Mouse (Mus musculus) cerebellum, postnatal 14 days (tissue): ENCODE measurements around the gene Kcnd1.

ENCODE experiments used
- DNase-seq, 2 experiments: peaks; one replicate each; pipeline ENCODE4 v3.0.0; 2021; ENCODE audit warnings: mixed read lengths in 2 of 2

Kcnd1 gene

GRCm38 (mm10) chrX:7859191-7859753 is 37.2 kb downstream of the Kcnd1 start:
- no peak for DNase-seq

DNA sequence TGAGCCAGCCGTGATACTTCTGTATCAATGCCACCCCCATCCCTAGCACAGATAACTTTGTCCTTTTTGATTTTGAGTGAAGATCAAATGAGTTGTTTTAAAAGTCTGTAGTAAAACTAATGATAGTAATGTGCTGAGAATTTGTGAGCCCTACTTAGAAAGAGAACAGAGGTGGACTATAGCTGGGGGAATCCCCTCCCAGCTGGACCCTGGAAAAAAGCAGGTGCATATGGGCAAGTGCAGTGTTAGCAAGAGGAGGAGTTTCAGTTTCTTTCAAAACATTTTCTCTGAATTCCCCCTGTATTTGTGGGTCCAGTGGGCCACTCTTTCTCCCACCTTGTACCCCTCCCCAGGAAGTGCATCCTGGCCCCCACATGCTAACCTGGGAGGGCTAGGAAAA is 41.1 kb downstream of the Kcnd1 start:
- no peak for DNase-seq

DNA sequence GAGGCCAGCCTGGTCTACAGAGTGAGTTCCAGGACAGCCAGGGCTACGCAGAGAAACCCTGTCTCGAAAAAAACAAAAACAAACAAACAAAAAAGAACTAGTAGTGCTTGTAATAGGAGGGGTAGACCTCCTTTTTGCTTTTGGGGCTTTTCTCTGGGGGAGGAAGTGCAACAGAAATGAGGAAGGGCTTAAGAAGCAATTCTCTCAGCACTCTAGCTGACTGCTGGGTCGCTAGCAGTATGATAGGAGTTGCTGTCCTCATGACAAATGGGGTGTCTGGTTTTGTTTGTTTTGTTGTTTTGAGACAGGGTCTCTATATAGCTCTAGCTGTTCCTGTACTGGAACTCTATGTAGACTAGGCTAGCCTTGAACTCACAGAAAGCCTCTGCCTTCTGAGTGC is 42.5 kb downstream of the Kcnd1 start:
- no peak for DNase-seq

- no peak for DNase-seq
Measured at GRCm38 (mm10) chrX:7865343-7865742, 43.3 kb downstream of the Kcnd1 start.

- no peak for DNase-seq
Measured at GRCm38 (mm10) chrX:7865786-7866185, 43.7 kb downstream of the Kcnd1 start.

- no peak for DNase-seq
Measured at GRCm38 (mm10) chrX:7867141-7867540, 45.1 kb downstream of the Kcnd1 start.

GRCm38 (mm10) chrX:7868506-7868905 is 46.4 kb downstream of the Kcnd1 start:
- no peak for DNase-seq

DNA sequence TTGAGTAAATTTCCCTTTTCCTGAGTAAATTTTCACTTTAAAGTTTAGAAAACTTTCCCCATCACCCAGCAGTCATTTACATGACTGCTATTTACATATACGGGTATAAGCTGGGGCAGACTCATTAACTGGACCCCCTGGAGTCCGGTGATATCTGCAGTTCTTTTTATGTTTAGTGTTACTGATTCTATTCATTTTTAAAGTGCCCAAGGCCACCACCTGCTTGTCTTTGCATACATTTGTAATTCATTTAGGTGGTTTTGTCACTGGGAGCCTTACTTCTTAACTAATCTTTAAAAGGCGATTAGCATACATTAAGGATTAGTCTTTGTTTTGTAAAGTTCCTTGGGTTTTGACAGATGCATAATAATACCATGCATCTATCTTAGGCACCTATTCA is 47.7 kb downstream of the Kcnd1 start:
- no peak for DNase-seq

- peak; percentile 91 for DNase-seq
Measured at GRCm38 (mm10) chrX:7878007-7878419, 55.9 kb downstream of the Kcnd1 start, which contains the start of gene Pim2. Pim2 (plus strand) TSS chrX:7878262.

DNA sequence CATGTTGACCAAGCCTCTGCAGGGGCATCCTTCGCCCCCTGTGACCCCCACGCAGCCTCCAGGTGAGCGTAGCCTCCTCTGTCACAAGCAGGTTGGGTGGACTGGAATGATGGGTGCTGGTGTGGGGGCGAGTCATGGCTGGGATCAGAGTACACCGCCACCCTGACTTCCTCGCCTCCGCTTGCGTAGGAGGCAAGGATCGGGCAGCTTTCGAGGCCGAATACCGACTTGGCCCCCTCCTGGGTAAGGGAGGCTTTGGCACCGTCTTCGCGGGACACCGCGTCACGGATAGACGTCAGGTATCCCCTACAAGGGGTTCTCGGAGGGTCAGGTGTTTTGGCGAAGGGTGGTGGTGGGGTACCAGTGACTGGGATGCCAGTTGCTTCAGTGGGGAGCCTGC is 56.4 kb downstream of the Kcnd1 start:
- DNase-seq, result peak; percentile 54 to 57

DNA sequence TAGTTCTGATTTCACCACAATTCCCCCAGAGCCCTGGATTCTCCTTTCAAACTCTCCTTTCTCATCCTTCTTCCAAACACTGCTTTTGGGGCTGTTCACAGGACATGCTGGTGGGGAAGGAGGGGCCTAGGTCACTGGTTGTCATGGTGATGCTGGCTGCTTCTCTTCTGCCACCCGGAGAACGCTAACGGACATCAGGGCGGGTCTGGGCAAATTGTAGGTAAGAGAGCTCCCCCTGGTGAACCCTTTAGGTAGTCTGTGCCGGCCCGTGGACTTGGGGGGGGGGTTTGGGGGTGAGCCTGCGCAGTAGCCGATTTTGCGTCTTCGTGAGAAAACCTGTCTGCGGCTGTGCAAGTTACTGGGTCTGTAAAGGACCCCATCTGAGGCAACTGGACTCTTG is 57.7 kb downstream of the Kcnd1 start:
- DNase-seq, result peak; percentile 78 to 82

DNA sequence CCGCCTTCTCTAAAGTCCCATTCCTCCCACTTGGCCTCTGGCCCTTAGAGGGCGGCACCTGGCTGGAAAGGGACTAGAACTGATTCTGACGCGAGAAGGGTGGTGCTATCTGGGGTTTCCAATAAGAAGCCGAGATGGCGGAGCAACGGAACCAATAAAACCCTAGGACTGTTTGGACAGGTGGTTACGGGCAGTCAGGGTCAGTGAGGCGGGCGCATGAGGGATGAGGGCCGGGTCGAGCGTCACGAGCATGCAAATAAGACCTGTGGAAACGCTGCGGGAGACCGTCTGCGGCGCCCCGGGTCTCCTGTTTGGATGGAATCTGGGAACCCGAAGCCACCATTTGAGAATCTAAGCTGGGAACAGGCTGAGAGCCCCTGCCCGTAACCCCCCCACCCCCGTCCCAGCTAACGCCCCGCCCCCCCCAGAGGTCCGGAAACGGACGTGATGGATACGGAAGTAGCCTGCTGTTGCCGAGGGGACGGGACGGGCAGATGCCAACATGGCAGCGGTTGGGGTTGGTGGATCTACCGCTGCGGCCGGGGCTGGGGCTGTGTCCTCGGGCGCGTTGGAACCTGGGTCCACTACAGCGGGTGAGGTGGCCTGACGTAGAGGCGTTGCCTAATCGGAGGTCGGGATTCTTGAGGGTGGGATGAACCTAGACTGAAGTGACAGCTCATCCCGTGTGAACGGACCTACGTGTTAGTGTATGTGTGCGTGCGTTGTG is 61.9 kb downstream of the Kcnd1 start, which contains the start of gene Slc35a2:
TSS of gene Slc35a2 (plus strand) at position 188 of the 727 bp plus-strand sequence.
- peak; percentile 86 to 87 for DNase-seq
